Mouse (Mus musculus) CH12.LX (cell line): ENCODE measurements around the gene Cfap54.

Source experiments
- BHLHE40 ChIP-seq: IDR thresholded peaks from 2 replicates; pipeline ENCODE4 v1.6.1; 2011; ENCODE audit warnings: mild to moderate bottlenecking, low read depth, low read length, improper control_type of control experiment
- CTCF ChIP-seq, 2 experiments: IDR thresholded peaks in 1 of 2; conservative IDR thresholded peaks in 1 of 2; 2 replicates each; pipeline ENCODE4 v1.5.1; 2011 to 2012; ENCODE audit warnings: low read depth in 2 of 2, low read length in 2 of 2, improper control_type of control experiment in 1 of 2, inconsistent platforms in 1 of 2, mild to moderate bottlenecking in 1 of 2, moderate library complexity in 1 of 2
- NRF1 ChIP-seq: IDR thresholded peaks from 2 replicates; pipeline ENCODE4 v1.6.1; 2014; ENCODE audit warnings: low read depth, mild to moderate bottlenecking, inconsistent platforms, low read length, improper control_type of control experiment, moderate library complexity
- POLR2A ChIP-seq: IDR thresholded peaks from 2 replicates; pipeline ENCODE4 v1.6.1; 2011; ENCODE audit warnings: low read depth, mild to moderate bottlenecking, improper control_type of control experiment, low read length
- USF1 ChIP-seq: IDR thresholded peaks from 2 replicates; pipeline ENCODE4 v1.6.1; 2014; ENCODE audit warnings: low read depth, mild to moderate bottlenecking, inconsistent platforms, low read length, improper control_type of control experiment

GRCm38 (mm10) chr10:92730339-92730738 lies 351.1 kb downstream of the Cfap54 start:
- TF ChIP-seq CTCF (conservative IDR thresholded peaks at IDR 0.05 in 1 of 2, IDR thresholded peaks at IDR 0.05 in 1 of 2; ENCODE audit: low read depth in 2 of 2, low read length in 2 of 2), result no peak
- no peak for TF ChIP-seq POLR2A
- TF ChIP-seq NRF1, result no peak
- no peak for TF ChIP-seq USF1
- TF ChIP-seq BHLHE40, result no peak
